Mouse (Mus musculus) layer of hippocampus, adult 9-10 months (tissue): ENCODE measurements around the gene Pex26.

Source experiments
- DNase-seq: peaks from one replicate; pipeline ENCODE4 v3.0.0; 2022; ENCODE audit warnings: low spot score

Gene Pex26

GRCm38 (mm10) chr6:121243161-121243560, 59.7 kb downstream of the Pex26 start:
- DNase-seq, result no peak

DNA sequence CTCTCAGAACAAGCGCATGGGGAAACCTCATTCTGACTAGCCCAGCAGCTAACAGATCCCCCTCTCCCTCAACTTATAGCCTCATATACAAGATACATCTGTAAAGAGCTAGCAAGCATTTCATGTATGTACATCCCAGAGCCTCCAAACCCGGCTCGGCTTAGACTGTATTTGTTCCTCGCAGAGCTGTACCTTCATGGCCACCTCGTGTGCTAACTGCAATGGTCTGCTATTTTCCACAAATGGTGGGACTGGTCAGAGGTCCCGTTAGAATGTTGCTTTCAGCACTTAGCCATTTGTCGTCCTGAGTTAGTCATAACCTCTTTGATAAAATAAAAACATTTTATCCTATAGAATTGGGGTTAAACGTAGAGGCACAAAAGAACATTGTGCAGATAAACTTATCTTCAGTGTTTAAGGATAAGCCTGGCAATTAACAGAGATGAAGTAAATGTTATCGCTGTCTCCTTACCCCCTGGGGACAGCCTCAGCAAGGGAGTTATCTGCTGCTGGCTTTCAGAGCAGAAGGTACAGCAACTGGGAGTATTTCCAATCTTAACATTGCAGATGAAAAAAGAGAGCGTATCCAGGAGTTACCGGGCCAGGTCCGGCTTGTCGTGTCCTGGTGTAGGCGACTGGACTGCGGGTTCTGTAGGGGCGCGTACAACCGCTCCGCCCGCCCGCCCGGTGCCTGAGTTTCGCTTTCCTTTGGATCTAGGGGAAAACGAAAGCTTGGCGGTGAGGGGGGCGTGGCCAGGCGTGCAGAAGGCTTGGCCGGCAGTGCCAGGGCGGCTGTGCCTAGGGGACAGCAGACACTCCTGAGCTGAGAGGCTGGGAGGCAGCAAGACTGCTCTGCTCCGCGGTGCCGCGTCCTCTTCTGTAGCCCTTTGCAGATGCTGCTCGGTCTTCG, 61.9 kb downstream of the Pex26 start, which contains the start of gene Usp18:
Gene Usp18, plus strand, starts transcription at position 780 of the 910 bp plus-strand sequence.
- DNase-seq, result peak; percentile 26

GRCm38 (mm10) chr6:121246037-121246361, 62.5 kb downstream of the Pex26 start:
- no peak for DNase-seq
